Mouse (Mus musculus): ENCODE results near the gene Il4ra. TPM values are rescaled to one million over a fixed set of nuclear protein-coding genes. Genes with fewer than 3 reads are reported as not detected.

Il4ra gene
- polyA plus RNA-seq, 1 experiment from 2014 or later = 8.2 TPM

GRCm38 (mm10) chr7:125603185-125603631, 51.3 kb downstream of the Il4ra start, which contains the start of gene Il21r:
TSS of gene Il21r (plus strand) at chr7:125603429.
- Histone ChIP-seq H3K27me3 (replicated peaks; ENCODE audit: control insufficient read depth, insufficient read depth, low read length) (no peaks in the 10 kb centered on the region), H3K9ac (ENCODE audit: low read length) (no peak within 1 kb of the TSS), H3K4me2 (ENCODE audit: low read length) (no peak within 1 kb of the TSS), H3K4me3 (ENCODE audit: low read depth, low read length) (no peak within 1 kb of the TSS), H3K9me3 (ENCODE audit: control insufficient read depth, low read length) (no peaks in the 10 kb centered on the region), H3K4me1 (replicated peaks; ENCODE audit: control insufficient read depth, insufficient read depth, low read length) (no peaks in the 10 kb centered on the region), H3K27ac (ENCODE audit: low read depth) (no peak within 1 kb of the TSS), H3K36me3 (ENCODE audit: control insufficient read depth, insufficient read depth, low read length) (no peaks in the 10 kb centered on the region)
- DNase-seq (ENCODE audit: low spot score) (no peak), ATAC-seq (replicated peaks; ENCODE audit: low FRiP score, low TSS enrichment, low read depth) (no peak)
- WGBS = 67% methylated on average over 11 of the region's 11 CpGs

DNA sequence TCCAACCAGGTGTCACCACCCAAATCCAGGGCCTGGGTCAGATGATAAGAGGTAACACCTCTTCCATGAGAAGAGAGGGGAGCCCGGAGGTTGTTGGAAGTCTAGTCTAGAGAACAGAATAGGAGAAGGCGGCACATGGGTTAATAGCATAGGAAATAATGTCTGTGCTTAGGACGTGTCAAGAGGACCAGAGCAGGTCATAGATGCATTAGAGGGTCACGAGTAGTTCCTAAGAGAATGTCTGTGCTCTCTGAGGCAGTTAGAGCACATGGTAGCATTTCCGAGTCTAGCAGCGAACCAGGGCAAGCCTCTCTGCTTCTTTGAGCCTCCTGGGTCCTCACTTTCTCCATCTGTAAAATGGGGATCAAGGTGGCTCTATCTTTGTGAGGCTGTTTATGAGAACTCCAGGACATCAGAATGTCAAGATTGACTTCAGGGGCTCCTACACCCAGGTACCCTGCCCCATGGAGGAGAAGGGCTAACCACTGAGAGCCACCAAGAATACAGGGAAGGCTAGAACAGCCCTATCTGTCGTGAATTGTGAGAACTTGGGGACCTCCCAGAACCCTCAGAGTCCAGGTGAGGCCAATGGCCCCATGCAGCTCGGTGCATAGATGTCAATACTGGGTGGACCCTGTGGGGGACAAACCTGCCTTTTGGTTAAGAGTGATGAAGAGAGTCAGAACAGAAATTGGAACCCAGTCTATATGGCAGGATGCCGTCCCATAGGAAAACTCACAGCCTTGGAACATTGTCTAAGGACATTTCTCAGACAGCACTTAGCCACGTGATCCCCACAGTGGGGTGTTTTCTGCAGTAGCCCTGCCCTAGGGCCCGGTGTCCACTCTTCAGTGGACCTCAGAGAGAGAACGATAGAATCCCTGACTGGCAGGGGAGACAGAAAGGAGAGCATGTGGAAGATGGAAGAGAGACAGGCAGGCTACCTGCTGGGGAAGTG, 52.7 kb downstream of the Il4ra start:
- ATAC-seq (replicated peaks; ENCODE audit: low FRiP score, low TSS enrichment, low read depth) (no peak), DNase-seq (ENCODE audit: low spot score) (no peak)
- Histone ChIP-seq H3K27me3 (replicated peaks; ENCODE audit: control insufficient read depth, insufficient read depth, low read length) (no peaks in the 10 kb centered on the region), H3K4me2 (ENCODE audit: low read length) (no peak overlapping the region), H3K4me3 (ENCODE audit: low read depth, low read length) (no peak overlapping the region), H3K36me3 (ENCODE audit: control insufficient read depth, insufficient read depth, low read length) (no peaks in the 10 kb centered on the region), H3K4me1 (replicated peaks; ENCODE audit: control insufficient read depth, insufficient read depth, low read length) (no peaks in the 10 kb centered on the region), H3K9ac (ENCODE audit: low read length) (no peak overlapping the region), H3K27ac (ENCODE audit: low read depth) (no peak overlapping the region), H3K9me3 (ENCODE audit: control insufficient read depth, low read length) (no peaks in the 10 kb centered on the region)
- WGBS = 82% methylated on average over 12 of the region's 12 CpGs

- Histone ChIP-seq H3K9ac (ENCODE audit: low read length) (no peak overlapping the region), H3K36me3 (ENCODE audit: control insufficient read depth, insufficient read depth, low read length) (no peaks in the 10 kb centered on the region), H3K27me3 (replicated peaks; ENCODE audit: control insufficient read depth, insufficient read depth, low read length) (no peaks in the 10 kb centered on the region), H3K27ac (ENCODE audit: low read depth) (no peak overlapping the region), H3K4me3 (ENCODE audit: low read depth, low read length) (no peak overlapping the region), H3K4me2 (ENCODE audit: low read length) (no peak overlapping the region), H3K4me1 (replicated peaks; ENCODE audit: control insufficient read depth, insufficient read depth, low read length) (no peaks in the 10 kb centered on the region), H3K9me3 (ENCODE audit: control insufficient read depth, low read length) (no peaks in the 10 kb centered on the region)
- 28% methylated on average over 4 of the region's 4 CpGs for WGBS
- no peak for ATAC-seq (replicated peaks; ENCODE audit: low FRiP score, low TSS enrichment, low read depth)
- DNase-seq (ENCODE audit: low spot score) = no peak
These were observed 53.8 kb downstream of the Il4ra start for GRCm38 (mm10) chr7:125605725-125606139.

DNA sequence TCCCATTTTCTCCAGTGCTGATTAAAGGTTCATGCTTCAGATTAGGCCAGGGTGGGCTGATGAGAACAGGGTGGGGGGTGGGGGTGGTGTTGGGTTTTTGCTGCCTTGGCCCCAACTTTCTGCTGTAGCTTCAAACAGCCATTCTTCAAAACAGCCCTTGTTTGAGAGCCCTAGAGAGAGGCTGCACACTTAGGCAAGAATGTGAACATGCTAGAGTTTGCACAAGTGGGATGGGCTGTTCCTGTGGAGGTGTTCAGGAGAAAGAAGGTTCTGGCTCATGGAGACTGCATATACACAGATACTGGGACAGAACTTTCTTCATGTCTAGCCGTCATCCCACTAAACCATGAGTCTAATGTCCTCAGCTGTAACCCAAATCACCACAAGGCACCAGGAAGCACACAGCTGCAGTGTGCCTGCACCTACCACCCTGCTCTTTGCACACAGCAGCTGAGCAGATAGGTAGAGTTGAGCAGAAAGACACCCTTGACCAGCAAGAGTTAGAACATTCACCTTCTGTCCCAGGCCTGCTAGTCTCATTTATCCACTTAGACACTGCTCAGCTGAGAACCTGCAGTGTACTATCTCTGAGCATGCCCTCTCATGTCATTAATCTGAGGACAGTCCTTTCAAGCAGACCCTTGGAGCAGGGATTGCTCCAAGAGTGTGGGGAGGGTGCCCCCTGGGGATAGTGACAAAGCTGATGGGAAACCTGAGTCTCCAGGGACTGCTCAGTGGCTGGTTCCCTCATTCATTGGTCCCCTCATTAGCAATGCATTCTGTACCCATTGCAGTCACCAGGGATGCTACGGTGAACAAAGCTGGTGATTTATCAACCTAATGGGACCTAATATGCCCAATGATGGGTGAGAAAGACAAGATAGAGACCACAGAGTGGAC, 54.6 kb downstream of the Il4ra start:
- no peaks in the 10 kb centered on the region for H3K9me3 ChIP-seq (ENCODE audit: control insufficient read depth, low read length)
- H3K4me2 ChIP-seq (ENCODE audit: low read length) = no peak overlapping the region
- no peaks in the 10 kb centered on the region for H3K36me3 ChIP-seq (ENCODE audit: control insufficient read depth, insufficient read depth, low read length)
- H3K9ac ChIP-seq (ENCODE audit: low read length) = no peak overlapping the region
- ATAC-seq (replicated peaks; ENCODE audit: low FRiP score, low TSS enrichment, low read depth) = no peak
- no peak overlapping the region for H3K4me3 ChIP-seq (ENCODE audit: low read depth, low read length)
- no peaks in the 10 kb centered on the region for H3K27me3 ChIP-seq (replicated peaks; ENCODE audit: control insufficient read depth, insufficient read depth, low read length)
- DNase-seq (ENCODE audit: low spot score) = no peak
- H3K4me1 ChIP-seq (replicated peaks; ENCODE audit: control insufficient read depth, insufficient read depth, low read length) = no peaks in the 10 kb centered on the region
- 80% methylated on average over 2 of the region's 2 CpGs for WGBS
- H3K27ac ChIP-seq (ENCODE audit: low read depth) = no peak overlapping the region

DNA sequence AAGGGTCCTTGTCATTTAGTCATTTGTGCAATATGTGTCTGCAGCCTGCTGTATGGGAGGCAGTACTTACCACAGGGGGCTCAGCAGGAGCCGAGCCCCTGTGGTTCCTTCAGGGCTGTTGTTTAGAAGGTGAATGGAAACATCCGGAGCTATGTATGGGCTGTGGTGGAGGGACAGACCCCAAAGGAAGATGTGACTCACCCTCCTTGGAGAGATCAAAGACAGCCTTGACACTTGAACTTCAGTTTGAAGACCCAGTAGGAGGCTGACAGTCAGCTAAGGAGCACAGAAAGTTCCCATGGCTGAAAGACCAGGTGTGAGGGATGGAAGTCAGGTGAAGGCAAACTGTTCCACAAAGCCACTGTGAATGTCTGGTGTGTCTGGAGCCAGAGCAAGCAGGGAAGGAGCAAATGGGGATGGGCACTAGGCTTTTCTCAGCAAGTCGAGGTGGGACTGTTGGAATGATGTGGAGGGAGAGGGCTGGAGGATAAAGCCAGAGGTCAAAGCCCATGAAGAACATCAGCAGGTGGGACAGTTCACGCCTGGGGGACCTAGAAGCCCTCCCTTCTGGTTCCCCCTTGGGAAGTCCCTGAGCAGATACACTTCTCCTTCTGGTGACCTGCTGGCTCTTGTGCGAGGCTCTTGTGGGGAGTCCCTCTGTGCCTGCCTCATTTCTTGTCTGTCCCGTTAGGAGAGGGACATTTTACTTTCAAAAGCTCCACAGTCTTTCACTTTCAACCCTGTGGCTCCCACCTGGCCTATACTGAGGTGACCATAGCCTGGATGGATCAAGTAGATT, 55.7 kb downstream of the Il4ra start:
- Histone ChIP-seq H3K27me3 (replicated peaks; ENCODE audit: control insufficient read depth, insufficient read depth, low read length) (no peaks in the 10 kb centered on the region), H3K27ac (ENCODE audit: low read depth) (no peak overlapping the region), H3K4me2 (ENCODE audit: low read length) (no peak overlapping the region), H3K9me3 (ENCODE audit: control insufficient read depth, low read length) (no peaks in the 10 kb centered on the region), H3K9ac (ENCODE audit: low read length) (no peak overlapping the region), H3K36me3 (ENCODE audit: control insufficient read depth, insufficient read depth, low read length) (no peaks in the 10 kb centered on the region), H3K4me1 (replicated peaks; ENCODE audit: control insufficient read depth, insufficient read depth, low read length) (no peaks in the 10 kb centered on the region), H3K4me3 (ENCODE audit: low read depth, low read length) (no peak overlapping the region)
- DNase-seq (ENCODE audit: low spot score) (no peak), ATAC-seq (replicated peaks; ENCODE audit: low FRiP score, low TSS enrichment, low read depth) (no peak)
- WGBS = 61% methylated on average over 6 of the region's 6 CpGs

DNA sequence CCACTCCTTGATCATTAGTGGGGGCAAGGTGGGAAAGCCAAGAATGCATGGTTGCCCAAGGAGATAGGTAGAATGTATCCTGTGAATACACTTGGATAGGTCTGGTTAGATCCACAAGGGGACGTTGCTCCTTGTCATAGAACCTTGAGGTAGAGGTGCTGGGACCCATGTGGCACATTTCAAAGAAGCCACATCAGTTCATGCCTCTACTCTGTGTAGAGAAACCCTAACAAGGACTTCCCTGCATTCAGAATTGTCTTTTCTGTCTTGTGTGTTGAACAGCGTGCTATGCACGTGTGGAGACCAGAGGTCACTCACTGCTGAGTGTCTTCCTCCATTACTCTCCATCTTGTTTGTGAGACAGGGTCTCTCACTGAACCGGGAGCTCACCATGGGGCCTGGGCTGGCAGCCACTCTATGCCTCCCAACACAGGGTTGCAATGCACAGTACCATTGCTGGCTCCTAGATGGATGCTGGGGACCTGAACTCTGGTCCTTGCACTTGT, 56.3 kb downstream of the Il4ra start:
- Histone ChIP-seq H3K4me1 (replicated peaks; ENCODE audit: control insufficient read depth, insufficient read depth, low read length) (no peaks in the 10 kb centered on the region), H3K9me3 (ENCODE audit: control insufficient read depth, low read length) (no peaks in the 10 kb centered on the region), H3K4me3 (ENCODE audit: low read depth, low read length) (no peak overlapping the region), H3K9ac (ENCODE audit: low read length) (no peak overlapping the region), H3K27ac (ENCODE audit: low read depth) (no peak overlapping the region), H3K36me3 (ENCODE audit: control insufficient read depth, insufficient read depth, low read length) (no peaks in the 10 kb centered on the region), H3K27me3 (replicated peaks; ENCODE audit: control insufficient read depth, insufficient read depth, low read length) (no peaks in the 10 kb centered on the region), H3K4me2 (ENCODE audit: low read length) (no peak overlapping the region)
- DNase-seq (ENCODE audit: low spot score) (no peak), ATAC-seq (replicated peaks; ENCODE audit: low FRiP score, low TSS enrichment, low read depth) (no peak)
- WGBS = 83% methylated on average over 4 of the region's 4 CpGs

DNA sequence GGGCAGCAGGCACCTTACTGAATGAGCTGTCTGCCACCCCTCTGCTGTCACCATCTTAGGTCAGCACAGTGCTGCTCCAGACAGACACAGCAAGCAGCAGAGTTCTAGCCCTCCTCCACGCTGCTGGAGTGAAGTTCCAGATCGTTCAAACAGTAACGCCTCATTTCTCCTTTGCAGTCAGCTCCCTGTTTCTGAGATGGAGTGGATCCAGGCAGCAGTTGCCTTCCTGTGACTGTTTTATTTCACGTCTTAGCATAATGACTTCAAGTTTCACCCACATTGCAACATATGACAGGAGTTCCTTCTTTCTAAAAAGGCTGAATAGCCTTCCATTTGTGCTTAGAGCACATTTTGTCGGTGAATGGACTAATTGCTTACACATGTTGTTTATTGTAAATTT, 61.7 kb downstream of the Il4ra start:
- no peak for DNase-seq (ENCODE audit: low spot score)
- WGBS = 66% methylated on average over 5 of the region's 5 CpGs
- no peak for ATAC-seq (replicated peaks; ENCODE audit: low FRiP score, low TSS enrichment, low read depth)

DNA sequence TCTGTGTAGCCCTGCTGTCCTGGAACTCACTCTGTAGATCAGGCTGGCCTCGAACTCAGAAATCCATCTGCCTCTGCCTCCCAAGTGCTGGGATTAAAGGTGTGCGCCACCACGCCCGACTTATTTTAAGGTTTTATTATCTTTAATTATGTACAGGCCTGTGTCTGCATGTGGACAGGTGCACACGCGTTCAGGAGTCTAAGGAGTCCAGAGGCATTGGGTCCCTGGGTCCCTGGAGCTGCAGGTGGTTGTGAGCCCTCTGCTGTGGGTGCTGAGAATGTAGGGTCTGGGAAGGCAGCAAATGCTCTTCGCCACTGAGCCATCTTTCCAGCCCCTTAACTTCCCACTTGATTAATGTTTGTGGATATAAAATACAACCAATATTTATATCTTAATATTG, 63.5 kb downstream of the Il4ra start:
- Histone ChIP-seq H3K9ac (ENCODE audit: low read length) (no peak overlapping the region), H3K27ac (ENCODE audit: low read depth) (no peak overlapping the region), H3K27me3 (replicated peaks; ENCODE audit: control insufficient read depth, insufficient read depth, low read length) (no peaks in the 10 kb centered on the region), H3K4me1 (replicated peaks; ENCODE audit: control insufficient read depth, insufficient read depth, low read length) (no peaks in the 10 kb centered on the region), H3K4me3 (ENCODE audit: low read depth, low read length) (no peak overlapping the region), H3K36me3 (ENCODE audit: control insufficient read depth, insufficient read depth, low read length) (no peaks in the 10 kb centered on the region), H3K4me2 (ENCODE audit: low read length) (no peak overlapping the region), H3K9me3 (ENCODE audit: control insufficient read depth, low read length) (no peaks in the 10 kb centered on the region)
- ATAC-seq (replicated peaks; ENCODE audit: low FRiP score, low TSS enrichment, low read depth) (no peak), DNase-seq (ENCODE audit: low spot score) (no peak)
- 83% methylated on average over 7 of the region's 7 CpGs for WGBS

More for the DNA sequence above, 61.7 kb downstream of the Il4ra start:
- Histone ChIP-seq H3K27me3 (replicated peaks; ENCODE audit: control insufficient read depth, insufficient read depth, low read length) (no peaks in the 10 kb centered on the region), H3K4me3 (ENCODE audit: low read depth, low read length) (no peak overlapping the region), H3K36me3 (ENCODE audit: control insufficient read depth, insufficient read depth, low read length) (no peaks in the 10 kb centered on the region), H3K9ac (ENCODE audit: low read length) (no peak overlapping the region), H3K27ac (ENCODE audit: low read depth) (no peak overlapping the region), H3K4me2 (ENCODE audit: low read length) (no peak overlapping the region), H3K9me3 (ENCODE audit: control insufficient read depth, low read length) (no peaks in the 10 kb centered on the region), H3K4me1 (replicated peaks; ENCODE audit: control insufficient read depth, insufficient read depth, low read length) (no peaks in the 10 kb centered on the region)

All from intestine, embryonic 14.5 days (tissue).